Mouse (Mus musculus) cerebellum, postnatal 25 days (tissue): Measurements from ENCODE around the gene Dmac2.

ENCODE experiments used
- DNase-seq, 2 experiments: peaks; one replicate each; pipeline ENCODE4 v3.0.0; 2021; ENCODE audit warnings: mixed read lengths in 2 of 2

The Dmac2 gene

GRCm38 (mm10) chr7:25617376-25618160, 1.6 kb upstream of the Dmac2 start:
- no peak for DNase-seq

- no peak for DNase-seq
Observed at GRCm38 (mm10) chr7:25619722-25619991, 443 bp downstream of the Dmac2 start.

DNA sequence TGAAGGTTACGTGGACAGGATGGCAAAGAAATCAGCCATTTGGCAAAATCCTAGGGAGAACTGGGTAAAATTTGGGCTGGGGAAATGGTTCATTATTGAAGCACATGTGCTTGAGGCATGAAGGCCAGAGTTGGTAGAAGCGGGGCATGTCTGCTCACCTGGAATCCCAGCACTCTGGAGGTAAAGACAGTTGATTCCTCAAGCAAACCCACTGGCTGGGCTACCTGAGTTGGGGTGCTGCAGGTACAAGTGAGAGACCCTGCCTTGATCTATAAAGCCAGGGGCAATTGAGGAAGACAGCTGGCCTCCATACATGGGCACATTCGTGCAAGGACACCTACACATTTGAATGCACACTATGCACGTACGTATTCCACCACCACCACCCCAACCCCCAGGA, 887 bp downstream of the Dmac2 start:
- no peak for DNase-seq

- no peak for DNase-seq
Observed at GRCm38 (mm10) chr7:25620751-25621150, 1.5 kb downstream of the Dmac2 start.

- DNase-seq, result peak; percentile 77 to 83
Observed at GRCm38 (mm10) chr7:25623857-25624370, 4.7 kb downstream of the Dmac2 start.

- no peak for DNase-seq
Observed at GRCm38 (mm10) chr7:25624851-25625250, 5.6 kb downstream of the Dmac2 start.

DNA sequence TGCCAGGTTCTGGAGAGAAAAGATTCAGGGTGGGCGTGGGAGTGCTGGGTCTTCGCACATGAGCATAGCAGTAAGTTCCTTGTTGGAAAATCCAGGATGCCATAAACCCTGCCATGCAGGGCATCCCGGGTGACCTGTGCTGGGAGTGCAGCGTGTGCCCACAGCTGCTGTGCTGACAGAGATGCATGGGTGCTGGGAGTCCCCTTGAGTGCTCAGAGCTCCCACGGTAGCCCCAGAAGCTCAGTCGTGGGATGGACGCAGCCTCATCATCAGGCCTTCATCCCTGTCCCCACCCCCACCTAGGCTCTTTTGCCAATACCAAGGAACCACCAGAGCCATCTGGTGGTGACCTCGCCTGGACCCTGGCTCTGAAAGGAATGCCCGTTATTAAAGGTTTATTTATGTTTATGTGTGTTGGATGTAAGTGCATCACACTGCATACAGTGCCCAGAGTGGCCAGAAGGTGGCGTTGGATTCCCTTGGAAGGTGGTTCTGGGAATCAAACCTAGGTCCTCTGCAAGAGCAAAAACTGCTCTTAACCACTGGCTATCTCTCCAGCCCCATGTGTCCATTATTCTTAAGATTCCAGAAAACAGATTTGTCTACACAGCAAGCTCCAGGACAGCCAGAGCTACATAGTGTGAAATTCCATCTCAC, 6.5 kb downstream of the Dmac2 start:
- DNase-seq, result peak in 1 of 2 experiments; percentile 74

GRCm38 (mm10) chr7:25626509-25627430, 7.6 kb downstream of the Dmac2 start, which contains the start of gene B3gnt8:
TSS of gene B3gnt8 (plus strand) at chr7:25626654.
- peak; percentile 68 to 72 for DNase-seq

GRCm38 (mm10) chr7:25627431-25628322, 8.5 kb downstream of the Dmac2 start:
- peak; percentile 42 to 53 for DNase-seq

DNA sequence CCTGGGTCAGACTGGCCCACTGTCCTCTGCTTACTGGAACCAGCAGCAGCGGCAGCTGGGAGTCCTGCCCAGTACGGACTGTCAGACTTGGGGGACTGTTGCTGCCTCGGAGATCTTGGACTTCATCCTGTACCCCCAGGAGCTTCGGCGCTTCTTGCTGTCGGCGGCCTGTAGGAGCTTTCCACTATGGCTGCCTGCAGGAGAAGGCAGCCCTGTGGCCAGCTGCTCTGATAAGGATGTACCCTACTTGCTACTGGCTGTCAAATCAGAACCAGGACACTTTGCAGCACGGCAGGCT, 9.1 kb downstream of the Dmac2 start:
- no peak for DNase-seq

- DNase-seq, result no peak
Observed at GRCm38 (mm10) chr7:25632679-25633078, 13.5 kb downstream of the Dmac2 start.

DNA sequence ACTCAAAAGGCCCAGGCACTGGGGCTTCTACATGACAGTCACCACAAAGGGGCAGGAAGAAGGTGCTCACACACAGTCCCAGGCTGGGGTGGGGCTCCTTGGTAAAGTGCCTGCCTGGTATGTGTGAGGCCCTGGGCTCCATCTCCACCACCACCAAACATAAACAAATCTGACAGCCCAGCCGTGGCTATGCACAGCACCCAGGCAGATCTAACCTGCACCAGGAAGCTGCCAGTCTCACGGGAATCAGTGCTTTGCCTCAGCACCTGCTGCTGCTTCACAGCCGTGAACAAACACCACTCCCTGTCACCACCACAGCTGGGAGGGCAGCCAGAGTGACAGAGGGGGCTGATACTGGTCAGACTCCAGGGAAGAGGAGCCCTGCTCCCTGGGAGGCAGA, 17.2 kb downstream of the Dmac2 start:
- DNase-seq, result no peak

DNA sequence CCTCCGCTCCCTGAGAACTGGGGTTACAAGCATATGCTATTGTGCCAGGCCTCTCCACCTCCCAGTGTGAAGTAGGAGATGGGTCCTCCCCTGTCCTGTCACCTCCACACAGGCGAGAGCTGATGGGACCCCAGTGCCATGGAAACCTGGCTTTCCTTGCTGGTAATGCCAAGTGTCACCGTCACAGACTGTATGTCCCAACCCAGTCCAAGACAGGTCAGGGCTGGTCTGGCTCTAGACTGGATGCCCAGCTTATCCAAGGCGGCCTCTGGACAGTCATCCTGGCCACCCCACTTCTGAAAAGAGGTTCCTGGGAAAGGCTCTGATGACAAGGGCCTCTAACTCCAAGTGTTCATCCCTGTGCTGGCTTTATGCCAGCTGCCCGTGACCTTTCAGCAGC, 17.9 kb downstream of the Dmac2 start:
- no peak for DNase-seq

- peak; percentile 74 for DNase-seq
Observed at GRCm38 (mm10) chr7:25639754-25640153, 20.5 kb downstream of the Dmac2 start.

- no peak for DNase-seq
Observed at GRCm38 (mm10) chr7:25644136-25644535, 24.9 kb downstream of the Dmac2 start.

GRCm38 (mm10) chr7:25644631-25645030, 25.4 kb downstream of the Dmac2 start:
- peak in 1 of 2 experiments; percentile 61 for DNase-seq

DNA sequence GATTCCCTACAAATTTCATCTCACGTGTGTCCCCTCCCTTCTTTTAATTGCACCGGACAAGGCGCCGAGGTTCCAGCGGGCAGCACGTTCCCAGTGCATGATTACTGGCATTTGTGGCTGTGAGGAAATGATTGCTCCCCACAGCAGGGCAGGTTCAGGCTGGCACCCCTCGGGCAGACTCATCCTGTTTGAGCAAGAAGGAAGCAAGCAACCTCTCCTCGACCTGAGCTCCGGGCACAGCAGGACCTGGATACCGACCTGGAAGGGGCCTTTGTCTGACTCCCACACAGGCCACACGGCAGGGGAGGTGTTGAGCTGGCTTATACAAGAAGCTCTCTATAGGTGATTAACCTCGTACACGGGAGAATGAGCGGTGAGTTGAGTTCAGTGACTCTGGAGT, 25.9 kb downstream of the Dmac2 start:
- peak in 1 of 2 experiments; percentile 44 for DNase-seq

DNA sequence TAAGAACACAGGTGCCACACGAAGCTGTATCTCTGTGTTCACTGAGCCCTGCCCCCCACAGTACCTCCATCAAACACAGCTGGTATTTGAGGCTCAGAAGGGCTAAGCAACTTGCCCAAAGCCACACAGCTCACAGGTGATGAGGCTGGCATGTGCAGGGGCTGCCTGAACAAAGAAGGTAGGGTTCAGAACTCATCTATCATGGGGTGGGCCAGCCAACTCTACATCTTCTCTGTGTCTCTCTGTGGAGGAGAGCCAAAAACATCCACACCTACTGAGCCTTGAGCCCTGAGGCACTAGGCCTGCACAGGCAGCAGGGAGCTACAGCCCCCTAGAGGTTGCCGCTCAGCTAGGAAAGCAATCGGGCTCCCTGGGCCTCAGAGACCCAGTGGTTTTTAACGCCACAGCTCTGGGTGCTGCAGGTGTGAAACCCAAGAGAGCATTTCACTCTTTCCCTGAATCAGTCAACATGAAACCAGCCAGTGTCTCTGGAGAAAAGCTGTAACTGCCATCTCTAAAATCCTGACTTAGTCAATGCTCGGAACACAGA, 28.4 kb downstream of the Dmac2 start:
- no peak for DNase-seq

GRCm38 (mm10) chr7:25649839-25650238, 30.6 kb downstream of the Dmac2 start:
- DNase-seq, result no peak

- DNase-seq, result peak; percentile 47 to 51
Observed at GRCm38 (mm10) chr7:25651281-25651680, 32.1 kb downstream of the Dmac2 start.

- no peak for DNase-seq
Observed at GRCm38 (mm10) chr7:25652244-25652759, 33.1 kb downstream of the Dmac2 start.
